Mouse (Mus musculus) kidney, postnatal 0 days (tissue): ENCODE results near the gene Xpot. TPM values are rescaled to one million over a fixed set of nuclear protein-coding genes. Genes with fewer than 3 reads are reported as not detected.

ENCODE experiments used
- ATAC-seq: fragments of 200-750 bp; cut with Nextera tagmentation; replicated peaks from 2 replicates; pipeline ENCODE4 v1.8.0; 2017; ENCODE audit warnings: low read depth, moderate number of reproducible peaks, moderate TSS enrichment, moderate library complexity; ENCODE audit not compliant: low FRiP score
- DNase-seq: peaks from one replicate; pipeline ENCODE4 v3.0.0-alpha.2; 2016; ENCODE audit warnings: low spot score
- H3K27ac ChIP-seq: fragments of 300-500 bp; sonication (generic); 2 replicates; pipeline ENCODE4 v1.5.1; 2014; ENCODE audit warnings: mild to moderate bottlenecking
- H3K27me3 ChIP-seq: fragments of 300-500 bp; sonication (generic); 2 replicates; pipeline ENCODE4 v1.6.1; 2014; ENCODE audit warnings: low read length, mixed read lengths; ENCODE audit not compliant: insufficient read depth
- H3K36me3 ChIP-seq: fragments of 300-500 bp; sonication (generic); 2 replicates; pipeline ENCODE4 v1.6.1; 2014; ENCODE audit warnings: low read length, mixed read lengths; ENCODE audit not compliant: insufficient read depth
- H3K4me1 ChIP-seq: fragments of 300-500 bp; sonication (generic); replicated peaks from 2 replicates; pipeline ENCODE4 v1.6.1; 2014; ENCODE audit warnings: antibody characterized with exemption, low read length, mixed read lengths; ENCODE audit not compliant: insufficient read depth
- H3K4me2 ChIP-seq: fragments of 300-500 bp; sonication (generic); 2 replicates; pipeline ENCODE4 v1.6.1; 2014; ENCODE audit warnings: mild to moderate bottlenecking, low read length, moderate library complexity, mixed read lengths
- H3K4me3 ChIP-seq: fragments of 300-500 bp; sonication (generic); replicated peaks from 2 replicates; pipeline ENCODE4 v1.5.1; 2014; ENCODE audit warnings: low read depth, low read length
- H3K9ac ChIP-seq: fragments of 300-500 bp; sonication (generic); 2 replicates; pipeline ENCODE4 v1.6.1; 2014; ENCODE audit warnings: low read depth, low read length
- H3K9me3 ChIP-seq: fragments of 300-500 bp; sonication (generic); replicated peaks from 2 replicates; pipeline ENCODE4 v1.6.1; 2016; ENCODE audit warnings: low read length, inconsistent platforms, mixed read lengths
- CTCF ChIP-seq: IDR thresholded peaks from 2 replicates; pipeline ENCODE4 v1.5.1; 2016; ENCODE audit warnings: antibody characterized with exemption, low read depth, mild to moderate bottlenecking, moderate library complexity
- WGBS: fragments of 180-500 bp; shearing (Covaris S2); extraction: QIAGEN DNeasy Blood & Tissue Kit; methylation state at CpG from one replicate; pipeline ENCODE4 v1.1.7; 2014; 5-methylcytosine and 5-hydroxymethylcytosine counted together
- polyA plus RNA-seq: library from polyadenylated mRNA; unstranded; fragments of >200 nt; fragmentation: Nextera tagmentation; extraction: Ambion mirVana; gene quantifications from 2 replicates; pipeline ENCODE4 v1.2.1, GENCODE M21; 2015

Gene Xpot
- polyA plus RNA-seq: 33.0 and 40.7 TPM in 2 replicates

DNA sequence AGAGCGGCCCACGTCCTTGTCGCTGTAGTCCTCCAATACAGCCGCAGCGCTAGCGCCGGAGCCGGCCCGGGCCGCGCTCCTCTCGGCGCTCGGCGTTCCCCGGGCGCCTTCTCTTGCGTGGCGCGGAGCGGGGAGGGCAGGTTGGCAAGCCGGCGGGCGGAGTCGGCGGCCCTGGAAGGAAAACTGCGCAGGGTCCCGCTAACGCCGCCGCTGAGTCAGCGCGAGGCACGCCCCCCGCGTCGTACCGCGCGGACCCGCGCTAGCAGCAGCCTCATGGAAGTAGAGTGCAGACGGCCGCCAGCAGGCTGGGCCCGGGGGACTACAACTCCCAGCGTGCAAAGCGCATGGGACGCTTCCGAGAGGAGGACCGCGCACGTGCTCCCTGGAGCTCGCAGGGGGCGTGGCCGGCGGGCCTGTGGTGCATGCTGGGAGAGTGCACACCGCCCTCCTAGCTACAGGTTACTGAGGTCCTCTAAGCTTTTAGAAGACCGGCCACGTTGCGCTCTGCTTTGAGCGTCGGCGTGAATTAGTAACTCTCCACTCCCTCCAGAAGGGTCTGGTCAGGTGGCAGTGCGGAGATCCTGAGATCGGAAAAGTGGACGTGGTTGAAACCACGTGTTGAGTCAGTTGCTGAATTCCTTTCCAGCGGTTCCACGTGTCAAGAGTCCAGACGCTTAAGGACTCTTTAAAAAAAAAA, at the start of gene Xpot:
Gene Xpot, minus strand, starts transcription at position 147 of the 697 bp plus-strand sequence.
- no peaks in the 10 kb centered on the region for H3K27me3 ChIP-seq
- peak within 1 kb of the TSS; percentile 89 for H3K9ac ChIP-seq
- under 1% methylated on average over 69 of the region's 70 CpGs for WGBS
- ATAC-seq (peak; percentile 99), DNase-seq (peak; percentile 98)
- peak within 1 kb of the TSS; percentile 74 for H3K4me2 ChIP-seq
- peak within 1 kb of the TSS; percentile 88 for H3K4me3 ChIP-seq
- H3K4me1 ChIP-seq: peaks cover 6% of the 10 kb centered on the region
- peak within 1 kb of the TSS; percentile 95 for H3K27ac ChIP-seq
- H3K36me3 ChIP-seq: peaks cover 17% of the 10 kb centered on the region; the same call in 1 of the 2 replicates
- TF ChIP-seq CTCF: no peak
- H3K9me3 ChIP-seq: no peaks in the 10 kb centered on the region

DNA sequence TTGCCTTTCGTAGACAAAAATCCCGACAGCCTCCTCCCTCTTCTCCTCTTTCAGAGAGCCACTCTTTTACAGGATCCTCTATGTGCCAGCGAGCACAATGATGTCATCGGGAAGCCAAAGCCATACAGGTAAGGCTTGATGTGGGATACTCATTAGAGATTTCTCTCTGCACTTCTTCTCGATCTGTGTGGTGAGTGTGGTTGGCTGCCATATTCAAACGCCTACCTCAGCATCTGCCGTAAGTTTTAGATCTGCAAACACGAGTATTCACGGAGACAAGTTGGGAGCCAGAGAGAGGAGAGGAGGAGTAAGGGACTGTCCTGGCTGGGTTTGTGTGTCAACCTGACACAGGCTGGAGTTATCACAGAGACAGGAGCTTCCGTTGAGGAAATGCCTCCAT, 43.0 kb upstream of the Xpot start:
- Histone ChIP-seq H3K9me3 (no peaks in the 10 kb centered on the region), H3K27ac (no peak overlapping the region), H3K27me3 (no peaks in the 10 kb centered on the region), H3K9ac (no peak overlapping the region), H3K4me1 (no peaks in the 10 kb centered on the region), H3K4me2 (no peak overlapping the region), H3K4me3 (no peak overlapping the region), H3K36me3 (no peaks in the 10 kb centered on the region)
- no peak for TF ChIP-seq CTCF
- no peak for ATAC-seq
- WGBS: 77% methylated on average over 10 of the region's 10 CpGs
- DNase-seq: no peak

DNA sequence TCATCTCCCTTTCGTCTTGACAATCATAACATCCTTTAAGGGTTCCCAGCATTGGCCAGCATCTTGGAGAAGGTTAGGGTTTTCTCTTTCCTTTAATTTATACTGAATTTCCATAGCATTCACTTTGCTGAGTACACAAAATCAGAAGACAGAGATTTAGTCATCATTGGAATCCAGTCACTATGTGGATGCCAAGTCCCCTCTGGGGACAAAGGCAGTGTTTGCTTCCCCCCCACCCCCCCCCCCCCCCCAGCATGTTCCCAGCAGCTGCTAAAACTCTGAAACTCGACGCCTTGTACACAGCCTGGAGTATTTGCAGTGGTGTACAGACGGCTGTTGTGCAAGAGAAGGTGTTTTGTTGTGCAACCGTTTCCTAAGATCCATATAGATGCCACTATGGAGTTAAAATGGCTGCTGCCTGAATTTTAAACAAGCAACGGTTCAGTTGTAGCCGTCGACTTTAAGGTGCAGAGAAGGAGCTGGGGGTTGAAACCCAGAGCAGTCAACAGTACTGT, 39.6 kb upstream of the Xpot start:
- Histone ChIP-seq H3K9me3 (no peaks in the 10 kb centered on the region), H3K36me3 (no peaks in the 10 kb centered on the region), H3K4me3 (no peak overlapping the region), H3K4me1 (no peaks in the 10 kb centered on the region), H3K27me3 (no peaks in the 10 kb centered on the region), H3K4me2 (no peak overlapping the region), H3K9ac (no peak overlapping the region), H3K27ac (no peak overlapping the region)
- TF ChIP-seq CTCF: no peak
- ATAC-seq (no peak), DNase-seq (no peak)
- 64% methylated on average over 8 of the region's 8 CpGs for WGBS

DNA sequence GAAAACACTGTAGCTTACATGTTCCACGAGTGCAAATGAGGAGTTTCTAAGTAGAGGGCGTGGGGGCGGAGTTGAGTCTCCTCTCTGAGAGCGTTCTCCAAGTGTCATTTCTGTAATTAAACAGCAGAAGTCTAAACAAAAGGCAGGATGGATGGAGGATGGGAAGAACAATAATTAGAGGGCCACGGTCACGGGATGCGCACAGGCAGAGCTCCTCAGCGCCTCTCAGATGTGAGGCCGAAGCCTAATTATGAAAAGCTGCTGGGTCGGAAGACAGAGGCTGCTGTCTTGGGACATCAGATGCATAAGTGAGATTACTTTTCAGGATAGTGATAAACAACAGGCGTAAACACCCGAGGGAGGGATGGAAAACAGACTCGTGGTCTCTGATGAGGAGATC, 37.5 kb upstream of the Xpot start:
- H3K9ac ChIP-seq: no peak overlapping the region
- DNase-seq: no peak
- H3K4me1 ChIP-seq: no peaks in the 10 kb centered on the region
- 45% methylated on average over 13 of the region's 13 CpGs for WGBS
- no peaks in the 10 kb centered on the region for H3K9me3 ChIP-seq
- TF ChIP-seq CTCF: no peak; the same call in 1 of the 2 replicates
- no peaks in the 10 kb centered on the region for H3K27me3 ChIP-seq
- no peak overlapping the region for H3K4me2 ChIP-seq
- no peak overlapping the region for H3K27ac ChIP-seq
- no peak overlapping the region for H3K4me3 ChIP-seq
- no peaks in the 10 kb centered on the region for H3K36me3 ChIP-seq
- no peak for ATAC-seq

DNA sequence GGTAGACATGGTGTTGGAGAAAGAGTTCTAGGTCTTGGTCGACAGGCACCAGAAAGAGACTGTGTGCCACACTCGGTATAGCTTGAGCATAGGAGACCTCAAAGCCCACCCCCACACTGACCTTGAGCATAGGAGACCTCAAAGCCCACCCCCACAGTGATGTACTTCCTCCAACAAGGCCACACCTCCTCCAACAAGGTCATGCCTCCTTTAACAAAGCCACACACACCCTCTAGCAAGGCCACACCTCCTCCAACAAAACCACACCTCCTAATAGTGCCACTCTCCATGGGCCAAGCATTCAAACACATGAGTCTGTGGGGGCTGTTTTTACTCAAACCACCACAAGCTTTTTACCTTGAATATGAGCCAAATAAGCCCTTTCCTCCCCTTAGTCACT, 36.6 kb upstream of the Xpot start:
- Histone ChIP-seq H3K4me3 (no peak overlapping the region), H3K36me3 (no peaks in the 10 kb centered on the region), H3K9me3 (no peaks in the 10 kb centered on the region), H3K9ac (no peak overlapping the region), H3K4me1 (no peaks in the 10 kb centered on the region), H3K27ac (no peak overlapping the region), H3K4me2 (no peak overlapping the region), H3K27me3 (no peaks in the 10 kb centered on the region)
- no peak for ATAC-seq
- 93% methylated on average over 2 of the region's 2 CpGs for WGBS
- no peak for DNase-seq
- TF ChIP-seq CTCF: no peak

DNA sequence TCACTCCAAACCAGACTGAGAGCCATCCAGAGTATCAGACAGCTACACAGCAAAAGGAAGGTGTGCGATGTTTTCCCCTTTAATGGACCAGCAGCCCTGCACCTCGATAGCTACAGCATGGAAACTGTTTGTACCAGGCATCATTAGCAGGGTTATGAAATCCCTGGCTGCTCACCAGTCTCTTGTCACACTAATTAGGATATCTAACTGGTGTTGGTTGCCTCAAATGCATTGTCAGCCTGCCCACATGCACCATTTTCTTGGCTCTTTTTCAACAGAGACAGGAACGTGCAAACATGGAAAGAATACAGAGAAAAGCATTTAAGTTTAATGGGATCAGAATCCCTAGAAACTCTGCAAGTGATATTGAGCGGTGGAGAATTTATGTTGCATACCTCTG, 29.8 kb upstream of the Xpot start:
- no peak for ATAC-seq
- Histone ChIP-seq H3K36me3 (no peaks in the 10 kb centered on the region), H3K9ac (no peak overlapping the region), H3K27ac (no peak overlapping the region), H3K4me1 (no peaks in the 10 kb centered on the region), H3K4me2 (no peak overlapping the region), H3K9me3 (no peaks in the 10 kb centered on the region), H3K27me3 (no peaks in the 10 kb centered on the region), H3K4me3 (no peak overlapping the region)
- WGBS: 88% methylated on average over 4 of the region's 4 CpGs
- no peak for DNase-seq
- no peak for TF ChIP-seq CTCF
